Mouse (Mus musculus) bone marrow, adult 2 months (tissue): ENCODE measurements around the gene Krt33b.

Experiments
- CTCF ChIP-seq: fragments of 200-500 bp; IDR thresholded peaks from 2 replicates; pipeline ENCODE4 v1.5.1; 2011; ENCODE audit warnings: low read length, control low read depth; ENCODE audit not compliant: control insufficient read depth, insufficient read depth
- POLR2A ChIP-seq: fragments of 200-500 bp; IDR thresholded peaks from 2 replicates; pipeline ENCODE4 v1.6.1; 2011; ENCODE audit warnings: low read depth, mild to moderate bottlenecking, control low read depth, low read length, borderline replicate concordance; ENCODE audit not compliant: control insufficient read depth

GRCm38 (mm10) chr11:100050451-100050850 lies 20.8 kb upstream of the Krt33b start, which contains the start of gene Krt31:
- TF ChIP-seq POLR2A = no peak
- TF ChIP-seq CTCF = no peak
